Mouse (Mus musculus): ENCODE results near the gene Olfr263. TPM values are rescaled to one million over a fixed set of nuclear protein-coding genes. Genes with fewer than 3 reads are reported as not detected.

Olfr263 gene
- polyA plus RNA-seq, 1 experiment from 2014 or later = not detected

GRCm38 (mm10) chr13:21160041-21160511, 30.6 kb downstream of the Olfr263 start:
- Histone ChIP-seq H3K4me2 (peak overlapping the region; percentile 93), H3K4me1 (replicated peaks) (0 out of 2 replicates have a peak, but pooled peaks cover 7% of the 10 kb centered on the region), H3K9ac (peak overlapping the region; percentile 67), H3K27me3 (no peaks in the 10 kb centered on the region), H3K4me3 (peak overlapping the region; percentile 82), H3K9me3 (replicated peaks) (no peaks in the 10 kb centered on the region), H3K27ac (peak overlapping the region; percentile 63; the same call in 1 of the 2 replicates), H3K36me3 (no peaks in the 10 kb centered on the region)
- WGBS = under 1% methylated on average over 16 of the region's 16 CpGs
- 0 out of 2 replicates have a peak, but pooled peaks have one; percentile 5 for ATAC-seq (replicated peaks; ENCODE audit: insufficient number of reproducible peaks, insufficient read depth, low FRiP score, low read depth)

GRCm38 (mm10) chr13:21160657-21161590, 31.5 kb downstream of the Olfr263 start:
- H3K36me3 ChIP-seq = no peaks in the 10 kb centered on the region
- peak overlapping the region; percentile 63 for H3K27ac ChIP-seq
- peak overlapping the region; percentile 93 for H3K4me2 ChIP-seq
- peak overlapping the region; percentile 82 for H3K4me3 ChIP-seq
- H3K9ac ChIP-seq = peak overlapping the region; percentile 67
- ATAC-seq (replicated peaks; ENCODE audit: insufficient number of reproducible peaks, insufficient read depth, low FRiP score, low read depth) = peak; percentile 88
- H3K27me3 ChIP-seq = no peaks in the 10 kb centered on the region
- 0 out of 2 replicates have a peak, but pooled peaks cover 7% of the 10 kb centered on the region for H3K4me1 ChIP-seq (replicated peaks)
- H3K9me3 ChIP-seq (replicated peaks) = no peaks in the 10 kb centered on the region
- under 1% methylated on average over 32 of the region's 32 CpGs for WGBS

DNA sequence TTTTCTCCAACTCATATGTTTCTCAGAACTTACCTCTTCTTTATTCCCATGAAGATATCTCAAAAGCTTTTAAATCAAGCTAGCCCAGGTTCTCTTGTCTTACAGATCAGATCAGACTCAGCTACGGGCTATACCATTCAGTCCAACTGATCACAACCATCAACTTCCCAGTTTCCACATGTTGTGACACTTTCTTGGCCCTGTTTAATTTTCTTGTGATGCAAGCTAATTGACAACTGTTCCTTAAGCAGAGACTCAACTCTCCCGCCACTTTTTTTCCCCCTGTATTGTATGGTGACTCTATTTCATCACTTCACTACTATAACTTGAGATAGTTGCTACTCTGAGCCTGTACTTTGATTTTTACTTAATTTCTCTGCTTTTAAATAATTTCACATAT, 32.2 kb downstream of the Olfr263 start:
- Histone ChIP-seq H3K9me3 (replicated peaks) (no peaks in the 10 kb centered on the region), H3K4me3 (peak overlapping the region; percentile 82), H3K4me2 (peak overlapping the region; percentile 93), H3K9ac (no peak overlapping the region), H3K27ac (no peak overlapping the region), H3K4me1 (replicated peaks) (0 out of 2 replicates have a peak, but pooled peaks cover 7% of the 10 kb centered on the region), H3K27me3 (no peaks in the 10 kb centered on the region), H3K36me3 (no peaks in the 10 kb centered on the region)
- ATAC-seq (replicated peaks; ENCODE audit: insufficient number of reproducible peaks, insufficient read depth, low FRiP score, low read depth) = no peak
- WGBS = 43% methylated on average over 2 of the region's 2 CpGs

DNA sequence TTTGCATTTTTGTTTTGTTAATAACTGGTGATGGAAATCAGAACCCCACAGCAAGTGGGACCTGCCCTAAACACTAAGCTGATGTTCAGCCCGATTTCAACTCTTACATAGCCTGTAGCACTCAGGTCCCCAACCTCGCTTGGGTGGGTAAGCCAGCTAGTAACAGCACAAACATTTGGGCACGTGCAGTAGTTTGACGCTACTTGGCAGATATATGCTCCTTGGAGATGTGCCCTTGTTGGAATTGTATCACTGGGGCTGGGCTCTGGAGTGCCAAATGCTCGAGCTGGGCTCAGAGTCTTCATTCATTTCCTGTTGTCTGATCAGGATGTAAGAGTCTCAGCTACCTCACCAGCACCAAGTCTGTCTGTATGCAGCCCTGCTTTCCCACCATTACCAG, 33.2 kb downstream of the Olfr263 start:
- no peak overlapping the region for H3K9ac ChIP-seq
- H3K4me3 ChIP-seq = no peak overlapping the region
- ATAC-seq (replicated peaks; ENCODE audit: insufficient number of reproducible peaks, insufficient read depth, low FRiP score, low read depth) = no peak
- H3K27me3 ChIP-seq = no peaks in the 10 kb centered on the region
- H3K4me1 ChIP-seq (replicated peaks) = 0 out of 2 replicates have a peak, but pooled peaks cover 7% of the 10 kb centered on the region
- no peaks in the 10 kb centered on the region for H3K9me3 ChIP-seq (replicated peaks)
- H3K4me2 ChIP-seq = no peak overlapping the region
- H3K27ac ChIP-seq = no peak overlapping the region
- 57% methylated on average over 5 of the region's 5 CpGs for WGBS
- no peaks in the 10 kb centered on the region for H3K36me3 ChIP-seq

DNA sequence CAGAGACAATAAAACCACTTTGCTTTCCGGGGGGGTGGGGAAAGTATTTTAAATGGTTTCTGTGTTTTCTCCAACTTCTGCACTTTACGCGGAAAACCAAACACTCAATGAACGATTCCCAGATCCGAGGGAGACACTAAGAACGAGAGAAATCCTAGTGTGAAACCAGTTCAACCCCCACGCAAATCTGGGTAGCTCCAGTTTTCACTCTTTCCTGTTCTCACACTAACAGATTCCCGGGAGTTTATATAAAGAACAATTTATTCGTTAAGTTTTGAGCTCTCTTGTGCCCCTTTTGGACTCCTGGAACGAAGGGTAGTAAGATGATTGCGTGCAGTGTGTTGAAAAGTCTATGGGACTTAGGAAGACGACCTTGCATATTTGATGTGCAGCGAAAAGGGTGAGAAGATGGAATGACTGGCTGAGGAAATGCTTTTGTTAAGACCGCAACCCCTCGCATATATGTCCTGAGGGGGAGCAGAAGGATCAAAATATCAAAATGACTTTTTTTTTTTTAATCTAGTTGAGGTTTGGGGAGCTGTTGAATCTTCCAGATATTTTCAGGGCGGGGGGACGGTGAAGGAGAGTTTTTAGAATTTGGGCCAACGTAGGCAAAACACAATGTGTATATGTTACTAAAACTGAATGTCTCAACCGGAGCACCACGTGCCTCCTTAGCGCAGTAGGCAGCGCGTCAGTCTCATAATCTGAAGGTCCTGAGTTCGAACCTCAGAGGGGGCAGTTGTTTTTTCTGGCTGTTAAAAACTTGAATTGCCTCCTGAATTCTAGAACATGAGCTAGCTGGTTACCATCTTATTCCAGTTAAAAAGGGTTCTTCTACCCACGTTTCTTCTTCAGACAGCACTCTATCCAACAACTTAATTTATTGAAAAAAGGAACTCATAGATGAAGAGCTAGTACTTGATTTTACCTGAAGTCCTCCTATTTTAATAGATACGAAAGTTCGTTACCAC, 37.8 kb downstream of the Olfr263 start:
- Histone ChIP-seq H3K27me3 (no peaks in the 10 kb centered on the region), H3K4me1 (replicated peaks) (peaks cover 13% of the 10 kb centered on the region), H3K9me3 (replicated peaks) (no peaks in the 10 kb centered on the region), H3K4me3 (peak overlapping the region; percentile 57), H3K4me2 (peak overlapping the region; percentile 75), H3K36me3 (no peaks in the 10 kb centered on the region), H3K9ac (peak overlapping the region; percentile 16), H3K27ac (0 out of 2 replicates have a peak overlapping the region, but pooled peaks have one; percentile 12)
- 1% methylated on average over 27 of the region's 27 CpGs for WGBS
- ATAC-seq (replicated peaks; ENCODE audit: insufficient number of reproducible peaks, insufficient read depth, low FRiP score, low read depth) = 0 out of 2 replicates have a peak, but pooled peaks have one; percentile 44

DNA sequence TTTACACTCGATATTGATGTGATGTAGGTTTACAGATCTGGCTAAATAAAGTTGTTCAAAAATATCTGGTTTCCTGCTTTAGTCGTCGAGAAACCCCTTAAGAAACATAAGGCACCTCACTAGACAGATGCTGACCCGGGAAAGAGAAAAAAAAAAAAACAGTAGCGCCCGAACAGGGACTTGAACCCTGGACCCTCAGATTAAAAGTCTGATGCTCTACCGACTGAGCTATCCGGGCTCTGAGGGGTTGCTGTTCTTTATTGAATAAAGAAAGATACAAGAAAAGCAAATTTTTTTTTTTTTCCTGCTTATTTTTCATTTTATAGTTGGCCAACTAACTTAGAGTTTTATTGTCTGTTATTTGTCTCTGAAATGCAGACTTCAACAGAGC, 38.5 kb downstream of the Olfr263 start:
- peak overlapping the region; percentile 75 for H3K4me2 ChIP-seq
- peaks cover 17% of the 10 kb centered on the region for H3K4me1 ChIP-seq (replicated peaks)
- 1% methylated on average over 8 of the region's 8 CpGs for WGBS
- H3K9me3 ChIP-seq (replicated peaks) = no peaks in the 10 kb centered on the region
- H3K27me3 ChIP-seq = no peaks in the 10 kb centered on the region
- no peak for ATAC-seq (replicated peaks; ENCODE audit: insufficient number of reproducible peaks, insufficient read depth, low FRiP score, low read depth)
- H3K4me3 ChIP-seq = peak overlapping the region; percentile 57
- no peaks in the 10 kb centered on the region for H3K36me3 ChIP-seq
- H3K9ac ChIP-seq = peak overlapping the region; percentile 45; the same call in 1 of the 2 replicates
- H3K27ac ChIP-seq = peak overlapping the region; percentile 22; the same call in 1 of the 2 replicates

DNA sequence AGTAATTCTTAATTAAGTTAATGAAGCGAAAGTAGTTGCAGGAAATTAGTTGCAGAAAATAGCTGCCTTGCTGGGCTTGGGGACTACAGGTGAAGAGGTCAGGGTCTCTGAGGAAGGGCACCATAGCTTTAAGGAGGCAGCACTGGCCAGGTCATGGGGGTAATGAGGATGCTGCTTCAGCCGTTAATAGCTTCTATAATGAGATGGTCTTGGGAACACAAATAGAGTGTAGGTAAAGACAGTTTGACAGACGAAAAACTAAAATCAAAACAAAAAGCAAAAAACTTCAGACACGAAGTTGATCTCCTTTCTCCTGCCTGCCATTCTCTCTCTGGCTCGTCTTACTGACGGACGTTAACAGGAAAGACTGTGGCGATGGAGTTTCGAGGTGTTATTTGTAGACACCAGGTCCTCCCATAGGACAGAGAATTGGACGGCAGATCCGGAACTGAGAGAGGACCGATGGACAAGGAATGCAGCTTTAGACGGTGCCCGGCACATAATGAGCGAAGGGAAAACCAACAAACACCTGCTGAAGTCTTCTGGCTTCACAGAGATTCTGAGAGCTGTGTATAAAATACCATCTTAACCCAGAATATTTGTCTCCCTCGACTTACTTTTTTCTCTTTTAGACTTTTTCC, 39.1 kb downstream of the Olfr263 start:
- peak overlapping the region; percentile 75 for H3K4me2 ChIP-seq
- H3K27ac ChIP-seq = peak overlapping the region; percentile 22
- peak overlapping the region; percentile 57 for H3K4me3 ChIP-seq
- no peaks in the 10 kb centered on the region for H3K36me3 ChIP-seq
- ATAC-seq (replicated peaks; ENCODE audit: insufficient number of reproducible peaks, insufficient read depth, low FRiP score, low read depth) = no peak
- H3K9me3 ChIP-seq (replicated peaks) = no peaks in the 10 kb centered on the region
- peak overlapping the region; percentile 45 for H3K9ac ChIP-seq
- H3K4me1 ChIP-seq (replicated peaks) = peaks cover 17% of the 10 kb centered on the region
- WGBS = under 1% methylated on average over 16 of the region's 16 CpGs
- no peaks in the 10 kb centered on the region for H3K27me3 ChIP-seq

DNA sequence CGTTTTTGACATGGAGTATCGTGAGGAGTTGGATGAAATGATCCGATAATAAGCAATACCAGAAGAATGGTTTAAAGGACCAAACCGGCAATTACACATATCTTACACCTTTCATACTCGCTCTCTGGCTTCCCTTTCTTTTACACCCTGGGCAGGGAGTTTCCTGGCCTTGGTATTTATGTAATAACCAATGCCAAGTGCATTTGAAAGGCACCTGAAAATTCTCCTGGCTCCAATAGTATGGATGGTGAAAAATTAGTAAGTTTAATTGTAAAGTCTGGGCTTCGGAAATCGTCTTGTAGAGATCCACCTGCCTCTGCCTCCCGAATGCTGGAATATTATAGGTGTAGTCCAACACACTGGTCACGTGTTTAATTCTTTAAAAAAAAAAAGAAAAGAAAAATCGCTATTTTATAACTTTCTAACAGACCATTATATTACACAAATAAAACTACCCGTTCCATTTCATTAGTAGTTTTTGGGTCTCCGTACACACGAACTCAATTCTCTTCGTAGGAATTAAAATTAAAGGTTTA, 39.8 kb downstream of the Olfr263 start:
- Histone ChIP-seq H3K9ac (peak overlapping the region; percentile 45), H3K27me3 (no peaks in the 10 kb centered on the region), H3K27ac (peak overlapping the region; percentile 22; the same call in 1 of the 2 replicates), H3K9me3 (replicated peaks) (no peaks in the 10 kb centered on the region), H3K4me1 (replicated peaks) (peaks cover 17% of the 10 kb centered on the region), H3K4me3 (peak overlapping the region; percentile 57), H3K36me3 (no peaks in the 10 kb centered on the region), H3K4me2 (peak overlapping the region; percentile 75)
- WGBS = 2% methylated on average over 14 of the region's 14 CpGs
- ATAC-seq (replicated peaks; ENCODE audit: insufficient number of reproducible peaks, insufficient read depth, low FRiP score, low read depth) = no peak

DNA sequence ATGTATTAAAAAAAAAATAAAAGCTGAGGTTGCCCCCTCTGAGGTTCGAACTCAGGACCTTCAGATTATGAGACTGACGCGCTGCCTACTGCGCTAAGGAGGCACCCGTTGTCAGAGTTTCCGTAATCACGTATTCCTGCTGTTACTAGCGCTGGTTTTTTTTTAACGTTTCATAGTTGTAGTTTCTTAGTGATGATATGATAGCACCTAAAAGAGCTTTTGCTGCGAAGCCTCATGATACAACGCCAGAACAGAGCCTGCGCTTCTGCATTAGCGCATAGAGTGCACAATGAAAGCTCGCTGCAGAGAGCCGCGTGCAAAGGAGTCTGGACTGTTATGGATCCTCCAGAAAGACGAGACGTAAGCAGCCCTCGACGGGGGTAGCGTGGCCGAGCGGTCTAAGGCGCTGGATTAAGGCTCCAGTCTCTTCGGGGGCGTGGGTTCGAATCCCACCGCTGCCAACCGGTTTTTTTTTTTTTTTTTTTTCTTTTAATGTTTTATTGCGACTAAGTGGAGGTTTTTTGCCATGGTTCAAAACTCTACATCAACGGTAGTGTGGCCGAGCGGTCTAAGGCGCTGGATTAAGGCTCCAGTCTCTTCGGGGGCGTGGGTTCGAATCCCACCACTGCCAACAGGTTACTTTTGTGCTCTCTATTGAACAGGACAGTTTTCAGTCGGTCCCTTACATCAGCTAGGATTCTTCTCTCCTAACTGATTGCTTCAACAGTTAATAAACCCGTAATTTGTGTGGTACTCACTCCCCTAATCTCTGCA, 40.4 kb downstream of the Olfr263 start:
- no peaks in the 10 kb centered on the region for H3K9me3 ChIP-seq (replicated peaks)
- H3K9ac ChIP-seq = peak overlapping the region; percentile 42; the same call in 1 of the 2 replicates
- H3K4me3 ChIP-seq = peak overlapping the region; percentile 57
- peaks cover 17% of the 10 kb centered on the region for H3K4me1 ChIP-seq (replicated peaks)
- ATAC-seq (replicated peaks; ENCODE audit: insufficient number of reproducible peaks, insufficient read depth, low FRiP score, low read depth) = peak; percentile 80
- H3K27me3 ChIP-seq = no peaks in the 10 kb centered on the region
- 1% methylated on average over 39 of the region's 39 CpGs for WGBS
- peak overlapping the region; percentile 75 for H3K4me2 ChIP-seq
- peak overlapping the region; percentile 70 for H3K27ac ChIP-seq
- H3K36me3 ChIP-seq = no peaks in the 10 kb centered on the region
